Mouse (Mus musculus) stomach, postnatal 0 days (tissue): ENCODE results near the gene Tmem236. TPM values are rescaled to one million over a fixed set of nuclear protein-coding genes. Genes with fewer than 3 reads are reported as not detected.

ENCODE experiments used
- ATAC-seq: fragments of 200-750 bp; cut with Nextera tagmentation; 2 replicates; pipeline ENCODE4 v1.8.0; 2017; ENCODE audit not compliant: low FRiP score, low TSS enrichment
- DNase-seq: peaks from one replicate; pipeline ENCODE4 v3.0.0-alpha.2; 2016; ENCODE audit warnings: low spot score
- H3K27ac ChIP-seq: fragments of 300-500 bp; sonication (generic); replicated peaks from 2 replicates; pipeline ENCODE4 v1.5.1; 2014; ENCODE audit warnings: mild to moderate bottlenecking, control low read depth
- H3K27me3 ChIP-seq: fragments of 300-500 bp; sonication (generic); 2 replicates; pipeline ENCODE4 v1.6.1; 2014; ENCODE audit warnings: low read length; ENCODE audit not compliant: control insufficient read depth, insufficient read depth
- H3K36me3 ChIP-seq: fragments of 300-500 bp; sonication (generic); 2 replicates; pipeline ENCODE4 v1.6.1; 2014; ENCODE audit warnings: low read length, mixed read lengths; ENCODE audit not compliant: control insufficient read depth, insufficient read depth
- H3K4me1 ChIP-seq: fragments of 300-500 bp; sonication (generic); replicated peaks from 2 replicates; pipeline ENCODE4 v1.6.1; 2014; ENCODE audit warnings: antibody characterized with exemption; ENCODE audit not compliant: control insufficient read depth, insufficient read depth
- H3K4me2 ChIP-seq: fragments of 300-500 bp; sonication (generic); replicated peaks from 2 replicates; pipeline ENCODE4 v1.6.1; 2014; ENCODE audit warnings: low read depth, mild to moderate bottlenecking, control low read depth, moderate library complexity
- H3K4me3 ChIP-seq: fragments of 300-500 bp; sonication (generic); 2 replicates; pipeline ENCODE4 v1.5.1; 2014; ENCODE audit warnings: low read depth, low read length, control low read depth
- H3K9ac ChIP-seq: fragments of 300-500 bp; sonication (generic); 2 replicates; pipeline ENCODE4 v1.6.1; 2014; ENCODE audit warnings: mild to moderate bottlenecking, low read length, control low read depth, mixed read lengths
- H3K9me3 ChIP-seq: fragments of 300-500 bp; sonication (generic); 2 replicates; pipeline ENCODE4 v1.6.1; 2016; ENCODE audit warnings: low read length; ENCODE audit not compliant: control insufficient read depth
- CTCF ChIP-seq: IDR thresholded peaks from 2 replicates; pipeline ENCODE4 v1.5.1; 2016; ENCODE audit warnings: antibody characterized with exemption, low read depth, mild to moderate bottlenecking, moderate library complexity
- EP300 ChIP-seq: optimal IDR thresholded peaks from 2 replicates; pipeline ENCODE3; 2016; ENCODE audit warnings: antibody characterized with exemption
- WGBS: fragments of 180-500 bp; shearing (Covaris S2); extraction: QIAGEN DNeasy Blood & Tissue Kit; methylation state at CpG from one replicate; pipeline ENCODE4 v1.1.7; 2014; 5-methylcytosine and 5-hydroxymethylcytosine counted together
- polyA plus RNA-seq: library from polyadenylated mRNA; unstranded; fragments of >200 nt; fragmentation: Nextera tagmentation; extraction: Ambion mirVana; gene quantifications from 2 replicates; pipeline ENCODE4 v1.2.1, GENCODE M21; 2015

Tmem236 gene
- polyA plus RNA-seq, 1 experiment from 2014 or later, result 0.08 TPM

DNA sequence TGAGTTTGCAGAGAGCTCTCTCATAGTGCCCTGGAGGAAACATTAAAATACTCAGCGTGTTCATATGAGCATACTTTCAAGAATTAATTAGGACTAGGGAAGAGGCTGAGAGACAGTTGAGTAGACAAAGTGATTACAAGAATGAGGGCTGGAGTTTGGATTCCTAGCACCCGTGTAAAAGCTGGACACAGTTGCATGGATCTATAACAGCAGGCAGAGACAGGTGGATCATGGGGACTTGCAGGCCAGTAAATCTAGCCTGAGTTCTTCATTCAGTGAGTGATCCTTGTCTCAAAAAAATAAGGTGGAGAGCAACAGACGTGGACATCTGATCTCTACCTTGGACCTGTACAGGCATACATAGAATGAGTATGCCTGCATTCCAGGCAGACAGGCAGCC, 15.3 kb upstream of the Tmem236 start:
- 81% methylated on average over 3 of the region's 3 CpGs for WGBS
- Histone ChIP-seq H3K36me3 (no peaks in the 10 kb centered on the region), H3K9me3 (no peaks in the 10 kb centered on the region), H3K4me3 (no peak overlapping the region), H3K9ac (no peak overlapping the region), H3K27me3 (no peaks in the 10 kb centered on the region), H3K27ac (no peak overlapping the region), H3K4me1 (no peaks in the 10 kb centered on the region), H3K4me2 (no peak overlapping the region)
- TF ChIP-seq EP300, result no peak
- no peak for TF ChIP-seq CTCF
- no peak for DNase-seq
- no peak for ATAC-seq

DNA sequence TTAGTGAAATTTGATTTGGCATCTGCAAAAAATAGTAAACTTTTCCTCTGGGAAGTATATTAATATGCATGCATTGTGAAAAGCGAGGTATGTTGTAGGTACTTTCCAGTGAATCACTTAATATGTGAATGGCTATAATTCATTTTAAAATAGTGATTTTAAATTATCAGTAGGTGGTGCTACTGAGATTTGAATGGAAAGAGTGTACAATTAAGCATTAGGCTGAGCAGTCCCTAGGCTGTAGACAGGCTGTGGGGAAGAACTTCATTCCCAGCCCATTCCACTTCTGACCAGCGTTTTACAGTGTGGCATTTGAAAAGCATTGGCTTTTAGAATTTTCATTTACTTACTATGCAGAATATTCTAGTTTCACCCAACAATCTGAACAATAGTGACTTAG, 14.6 kb upstream of the Tmem236 start:
- no peak for ATAC-seq

DNA sequence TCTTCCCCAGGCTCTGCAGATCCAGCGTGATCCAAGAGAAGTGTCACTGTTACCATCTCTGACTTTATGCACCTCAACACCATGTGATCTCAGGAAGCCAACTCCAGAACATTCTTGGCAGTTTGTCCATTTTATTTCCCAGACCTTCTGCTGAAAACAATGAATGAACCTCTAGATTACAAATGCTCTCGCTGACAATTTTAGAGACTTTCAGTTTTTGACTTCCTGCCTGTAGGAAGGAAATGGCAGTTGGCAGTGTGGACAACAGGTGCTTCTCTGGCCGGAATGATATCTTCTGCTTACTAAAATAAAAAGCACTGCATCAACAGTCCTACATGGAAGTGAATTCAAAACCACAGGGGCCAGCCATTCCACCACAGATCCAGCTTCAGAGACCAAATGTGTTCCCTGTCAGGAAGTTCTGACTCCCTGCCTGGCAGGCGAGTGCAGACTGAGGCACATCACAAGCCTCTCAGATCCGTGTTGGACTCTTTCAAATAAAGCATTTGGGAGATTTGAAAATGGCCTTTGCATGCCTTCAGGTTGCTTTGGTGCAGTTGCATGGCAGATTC, 9.8 kb upstream of the Tmem236 start:
- H3K4me2 ChIP-seq, result no peak overlapping the region
- H3K4me1 ChIP-seq, result no peaks in the 10 kb centered on the region
- TF ChIP-seq CTCF, result no peak
- no peak for TF ChIP-seq EP300
- H3K27ac ChIP-seq, result no peak overlapping the region
- H3K4me3 ChIP-seq, result no peak overlapping the region
- H3K9ac ChIP-seq, result no peak overlapping the region
- H3K27me3 ChIP-seq, result no peaks in the 10 kb centered on the region
- no peaks in the 10 kb centered on the region for H3K36me3 ChIP-seq
- 65% methylated on average over 5 of the region's 5 CpGs for WGBS
- DNase-seq (no peak), ATAC-seq (no peak)
- no peaks in the 10 kb centered on the region for H3K9me3 ChIP-seq

More for the DNA sequence above, 14.6 kb upstream of the Tmem236 start:
- Histone ChIP-seq H3K4me3 (no peak overlapping the region), H3K4me1 (no peaks in the 10 kb centered on the region), H3K36me3 (no peaks in the 10 kb centered on the region), H3K4me2 (no peak overlapping the region), H3K27me3 (no peaks in the 10 kb centered on the region), H3K9me3 (no peaks in the 10 kb centered on the region), H3K27ac (no peak overlapping the region), H3K9ac (no peak overlapping the region)
- TF ChIP-seq EP300 (no peak), CTCF (peak; percentile 61)
- no peak for DNase-seq
- WGBS, result 63% methylated on average over 2 of the region's 2 CpGs

DNA sequence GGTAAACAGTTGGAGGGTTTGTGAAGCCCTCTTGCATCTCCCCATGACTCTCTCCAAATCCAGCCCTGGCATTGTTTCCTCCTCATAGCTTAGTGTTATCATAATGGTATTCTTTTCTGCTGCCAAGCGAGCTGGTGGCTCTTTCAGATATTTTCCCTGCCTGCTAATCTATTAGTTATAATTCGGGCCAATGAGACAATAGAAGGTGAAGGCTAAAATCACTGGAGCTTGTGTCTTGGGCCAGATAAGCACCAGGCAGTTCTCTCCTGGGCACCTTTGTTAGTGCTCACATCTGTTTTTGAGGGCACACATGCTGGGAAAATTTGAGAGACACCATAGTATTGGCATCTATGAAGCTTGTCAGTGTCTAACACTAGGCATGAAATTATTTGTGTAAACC, 9.3 kb upstream of the Tmem236 start:
- ATAC-seq (no peak), DNase-seq (no peak)
- Histone ChIP-seq H3K9ac (no peak overlapping the region), H3K4me3 (no peak overlapping the region), H3K36me3 (no peaks in the 10 kb centered on the region), H3K27ac (0 out of 2 replicates have a peak overlapping the region, but pooled peaks have one; percentile 18), H3K4me1 (no peaks in the 10 kb centered on the region), H3K9me3 (no peaks in the 10 kb centered on the region), H3K27me3 (no peaks in the 10 kb centered on the region), H3K4me2 (no peak overlapping the region)
- WGBS, result 73% methylated on average over 2 of the region's 2 CpGs
- TF ChIP-seq EP300 (no peak), CTCF (no peak)

DNA sequence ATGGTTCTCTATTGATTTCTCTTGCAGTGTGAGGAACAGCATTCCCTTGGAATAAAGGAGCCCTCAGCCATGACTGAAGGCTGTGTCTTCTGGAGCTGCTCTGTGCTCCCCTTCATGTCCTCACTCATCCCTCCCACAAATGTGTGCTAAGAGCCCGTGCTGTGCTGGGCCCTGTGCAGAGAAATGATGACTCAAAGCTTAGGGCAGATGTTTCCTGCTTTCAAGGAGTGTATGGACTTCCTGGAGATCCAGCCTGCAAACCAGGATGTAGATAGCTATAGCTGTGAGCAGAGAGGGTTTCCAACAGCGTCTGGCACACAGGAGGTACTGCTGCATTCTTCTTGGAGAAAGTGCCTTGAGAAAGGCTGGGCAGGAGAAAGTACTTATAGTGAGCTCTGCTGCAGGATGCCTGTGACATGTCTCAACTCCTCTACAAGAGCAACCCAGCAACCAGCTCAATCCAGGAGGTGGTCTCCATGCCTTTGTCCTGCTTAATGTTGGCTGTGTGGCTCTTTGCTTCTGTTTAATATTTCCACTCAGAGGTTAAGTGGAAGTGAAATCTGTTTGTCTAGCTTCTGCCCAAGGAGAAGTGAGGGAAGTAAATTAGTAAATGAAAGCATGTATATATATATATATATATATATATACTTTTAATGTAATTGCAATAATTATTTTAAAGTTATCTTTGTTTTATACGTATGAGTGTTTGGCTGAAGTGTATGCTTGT, 8.5 kb upstream of the Tmem236 start:
- WGBS, result 53% methylated on average over 3 of the region's 3 CpGs
- H3K27me3 ChIP-seq, result no peaks in the 10 kb centered on the region
- no peak overlapping the region for H3K4me3 ChIP-seq
- no peaks in the 10 kb centered on the region for H3K36me3 ChIP-seq
- H3K4me2 ChIP-seq, result no peak overlapping the region
- H3K9ac ChIP-seq, result no peak overlapping the region
- TF ChIP-seq CTCF (no peak), EP300 (no peak)
- H3K9me3 ChIP-seq, result no peaks in the 10 kb centered on the region
- peak; percentile 96 for ATAC-seq
- H3K4me1 ChIP-seq, result no peaks in the 10 kb centered on the region
- DNase-seq, result no peak
- peak overlapping the region; percentile 40; the same call in 1 of the 2 replicates for H3K27ac ChIP-seq

DNA sequence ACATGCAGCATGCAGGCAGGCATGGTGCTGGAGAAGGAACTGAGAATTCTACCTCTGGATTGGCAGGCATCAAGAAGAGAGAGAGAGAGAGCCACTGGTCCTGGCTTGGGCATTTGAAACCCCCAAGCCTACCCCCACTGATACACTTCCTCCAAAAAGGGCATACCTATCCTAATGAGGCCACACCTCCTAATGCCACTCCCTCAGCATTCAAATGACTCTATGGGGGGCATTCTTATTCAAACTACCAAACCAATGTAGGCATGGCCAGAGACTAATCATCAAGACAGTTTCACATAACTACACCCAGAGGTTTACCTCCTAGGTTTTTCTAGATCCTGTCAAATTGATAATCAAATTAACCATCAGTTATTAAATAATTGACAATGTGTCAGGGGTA, 6.6 kb upstream of the Tmem236 start:
- TF ChIP-seq EP300 (no peak), CTCF (no peak)
- no peak for ATAC-seq

More for the DNA sequence above, 6.6 kb upstream of the Tmem236 start:
- no peak overlapping the region for H3K9ac ChIP-seq
- no peaks in the 10 kb centered on the region for H3K27me3 ChIP-seq
- H3K4me2 ChIP-seq, result no peak overlapping the region
- H3K27ac ChIP-seq, result no peak overlapping the region
- no peaks in the 10 kb centered on the region for H3K36me3 ChIP-seq
- no peak for DNase-seq
- no peak overlapping the region for H3K4me3 ChIP-seq
- H3K4me1 ChIP-seq, result no peaks in the 10 kb centered on the region
- H3K9me3 ChIP-seq, result no peaks in the 10 kb centered on the region
